Mouse (Mus musculus) embryonic facial prominence, embryonic 11.5 days (tissue): ENCODE results near the gene Irf8. TPM values are rescaled to one million over a fixed set of nuclear protein-coding genes. Genes with fewer than 3 reads are reported as not detected.
"Not testable (repeated sequence)": the region's sequence is repeated elsewhere in the genome, so short reads cannot be mapped to it uniquely, and the experiment has no call there.

Experiments used
- ATAC-seq: fragments of 200-750 bp; cut with Nextera tagmentation; replicated peaks from 2 replicates; pipeline ENCODE4 v1.8.0; 2017; ENCODE audit warnings: low read depth; ENCODE audit not compliant: insufficient number of reproducible peaks, low FRiP score, low TSS enrichment
- DNase-seq: peaks from one replicate; pipeline ENCODE4 v3.0.0-alpha.2; 2015; ENCODE audit warnings: low spot score
- H3K27ac ChIP-seq: fragments of 300-500 bp; sonication (generic); replicated peaks from 2 replicates; pipeline ENCODE4 v1.5.1; 2014; ENCODE audit warnings: mild to moderate bottlenecking, low read depth, low read length, control low read depth
- H3K27me3 ChIP-seq: fragments of 300-500 bp; sonication (generic); 2 replicates; pipeline ENCODE4 v1.6.1; 2014; ENCODE audit warnings: mild to moderate bottlenecking, low read length, moderate library complexity, mixed read lengths; ENCODE audit not compliant: control insufficient read depth, insufficient read depth
- H3K36me3 ChIP-seq: fragments of 300-500 bp; sonication (generic); replicated peaks from 2 replicates; pipeline ENCODE4 v1.6.1; 2014; ENCODE audit warnings: low read depth, mild to moderate bottlenecking, low read length, moderate library complexity, mixed read lengths; ENCODE audit not compliant: control insufficient read depth, insufficient read depth
- H3K4me1 ChIP-seq: fragments of 300-500 bp; sonication (generic); 2 replicates; pipeline ENCODE4 v1.6.1; 2014; ENCODE audit warnings: low read length, mixed read lengths; ENCODE audit not compliant: control insufficient read depth, insufficient read depth
- H3K4me2 ChIP-seq: fragments of 300-500 bp; sonication (generic); 2 replicates; pipeline ENCODE4 v1.6.1; 2014; ENCODE audit warnings: low read depth, mild to moderate bottlenecking, control low read depth, low read length, moderate library complexity
- H3K4me3 ChIP-seq: fragments of 300-500 bp; sonication (generic); 2 replicates; pipeline ENCODE4 v1.5.1; 2014; ENCODE audit warnings: low read depth, low read length, control low read depth
- H3K9ac ChIP-seq: fragments of 300-500 bp; sonication (generic); replicated peaks from 2 replicates; pipeline ENCODE4 v1.6.1; 2014; ENCODE audit warnings: mild to moderate bottlenecking, control low read depth, low read length
- H3K9me3 ChIP-seq: fragments of 300-500 bp; sonication (generic); replicated peaks from 2 replicates; pipeline ENCODE4 v1.6.1; 2016; ENCODE audit warnings: mild to moderate bottlenecking, low read length, inconsistent platforms, mixed read lengths; ENCODE audit not compliant: control insufficient read depth
- WGBS: fragments of 180-500 bp; shearing (Covaris S2); extraction: QIAGEN DNeasy Blood & Tissue Kit; methylation state at CpG from one replicate; pipeline ENCODE4 v1.1.7; 2014; 5-methylcytosine and 5-hydroxymethylcytosine counted together
- polyA plus RNA-seq: library from polyadenylated mRNA; unstranded; fragments of >200 nt; fragmentation: Nextera tagmentation; extraction: Ambion mirVana; gene quantifications from 2 replicates; pipeline ENCODE4 v1.2.1, GENCODE M21; 2014

Gene Irf8
- polyA plus RNA-seq, 1 experiment from 2014 or later = 3.4 TPM

GRCm38 (mm10) chr8:120795944-120796635, 59.9 kb downstream of the Irf8 start:
- DNase-seq = peak; percentile 89
- Histone ChIP-seq H3K36me3 (no peaks in the 10 kb centered on the region), H3K27me3 (no peaks in the 10 kb centered on the region), H3K4me1 (no peaks in the 10 kb centered on the region), H3K9ac (no peak overlapping the region), H3K9me3 (no peaks in the 10 kb centered on the region), H3K4me2 (no peak overlapping the region), H3K27ac (no peak overlapping the region), H3K4me3 (no peak overlapping the region)
- ATAC-seq = peak; percentile 61
- whole genome bisulfite sequencing = 44% methylated on average over 9 of the region's 9 CpGs

GRCm38 (mm10) chr8:120797019-120797727, 61.0 kb downstream of the Irf8 start:
- WGBS = 81% methylated on average over 9 of the region's 9 CpGs
- H3K9me3 ChIP-seq = no peaks in the 10 kb centered on the region
- no peak overlapping the region for H3K9ac ChIP-seq
- no peak overlapping the region for H3K4me2 ChIP-seq
- H3K4me3 ChIP-seq = no peak overlapping the region
- DNase-seq = no peak
- no peak overlapping the region for H3K27ac ChIP-seq
- no peaks in the 10 kb centered on the region for H3K36me3 ChIP-seq
- no peaks in the 10 kb centered on the region for H3K27me3 ChIP-seq
- ATAC-seq = no peak
- H3K4me1 ChIP-seq = no peaks in the 10 kb centered on the region

DNA sequence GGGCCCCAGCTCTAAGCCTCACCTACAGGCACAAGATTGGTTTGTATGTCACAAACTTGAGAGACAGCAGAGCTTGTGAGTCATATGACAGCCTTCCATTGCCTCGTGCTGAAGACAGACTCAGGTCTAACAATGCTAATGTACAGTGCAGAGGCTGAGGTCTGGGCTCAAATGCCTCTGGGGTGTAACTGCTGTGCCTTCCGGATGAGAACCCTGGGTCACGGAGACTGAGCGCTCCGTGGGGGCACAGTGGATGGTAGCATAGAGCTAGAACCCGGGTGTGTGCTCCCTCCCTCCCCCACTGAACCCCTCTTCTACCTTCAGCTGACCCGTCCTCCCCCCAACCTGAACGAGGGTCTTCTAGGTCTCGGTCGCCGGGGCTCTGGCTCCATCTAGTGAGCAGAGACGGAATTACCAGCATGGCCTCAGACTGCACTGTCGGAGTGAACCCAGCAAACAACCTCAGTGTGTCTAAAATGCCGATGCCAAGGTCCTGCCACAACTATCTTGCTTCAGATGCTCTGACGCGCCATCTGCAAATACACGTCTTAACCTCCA, 64.2 kb downstream of the Irf8 start:
- H3K4me1 ChIP-seq = no peaks in the 10 kb centered on the region
- H3K4me3 ChIP-seq = no peak overlapping the region
- H3K4me2 ChIP-seq = no peak overlapping the region
- 6% methylated on average over 17 of the region's 17 CpGs for WGBS
- no peak overlapping the region for H3K27ac ChIP-seq
- peak; percentile 70 for DNase-seq
- no peaks in the 10 kb centered on the region for H3K27me3 ChIP-seq
- H3K9me3 ChIP-seq = no peaks in the 10 kb centered on the region
- ATAC-seq = no peak
- H3K9ac ChIP-seq = no peak overlapping the region
- no peaks in the 10 kb centered on the region for H3K36me3 ChIP-seq

- not testable (repeated sequence) for ATAC-seq, H3K36me3 ChIP-seq, H3K27ac ChIP-seq, H3K9me3 ChIP-seq, H3K4me1 ChIP-seq, DNase-seq, H3K27me3 ChIP-seq, H3K4me2 ChIP-seq, H3K4me3 ChIP-seq, H3K9ac ChIP-seq
- 55% methylated on average over 6 of the region's 6 CpGs for WGBS
Measured at GRCm38 (mm10) chr8:120803661-120804375, 67.7 kb downstream of the Irf8 start.

- ATAC-seq (no peak), DNase-seq (no peak)
- Histone ChIP-seq H3K9ac (no peak overlapping the region), H3K27ac (no peak overlapping the region), H3K4me3 (no peak overlapping the region), H3K9me3 (no peaks in the 10 kb centered on the region), H3K4me1 (no peaks in the 10 kb centered on the region), H3K36me3 (no peaks in the 10 kb centered on the region), H3K27me3 (no peaks in the 10 kb centered on the region), H3K4me2 (no peak overlapping the region)
- 72% methylated on average over 3 of the region's 3 CpGs for WGBS
Measured at GRCm38 (mm10) chr8:120804741-120805140, 68.6 kb downstream of the Irf8 start.

Other genes starting within 250 kb of the Irf8 start
- 127 and 132 TPM in 2 replicates for gene Gins2, start 147.1 kb upstream of the Irf8 start, polyA plus RNA-seq
- 3.4 and 5.9 TPM in 2 replicates for gene 1190005I06Rik, start 88.7 kb upstream of the Irf8 start, polyA plus RNA-seq
- gene Gm27021, start 68.3 kb upstream of the Irf8 start, polyA plus RNA-seq = 1.8 and 3.0 TPM in 2 replicates
- 854 and 888 TPM in 2 replicates for gene Cox4i1, start 68.1 kb upstream of the Irf8 start, polyA plus RNA-seq
- gene Emc8, start 67.8 kb upstream of the Irf8 start, polyA plus RNA-seq = 322 and 338 TPM in 2 replicates